Mouse (Mus musculus) naive thymus-derived CD4-positive, alpha-beta T cell, adult 2 months (primary cell): ENCODE results near the gene Proca1.
"Not testable (repeated sequence)": the region's sequence is repeated elsewhere in the genome, so short reads cannot be mapped to it uniquely, and the experiment has no call there.

Experiments
- DNase-seq: peaks from one replicate; pipeline ENCODE4 v3.0.0-alpha.2; 2011; ENCODE audit warnings: low read depth

Proca1 gene

DNA sequence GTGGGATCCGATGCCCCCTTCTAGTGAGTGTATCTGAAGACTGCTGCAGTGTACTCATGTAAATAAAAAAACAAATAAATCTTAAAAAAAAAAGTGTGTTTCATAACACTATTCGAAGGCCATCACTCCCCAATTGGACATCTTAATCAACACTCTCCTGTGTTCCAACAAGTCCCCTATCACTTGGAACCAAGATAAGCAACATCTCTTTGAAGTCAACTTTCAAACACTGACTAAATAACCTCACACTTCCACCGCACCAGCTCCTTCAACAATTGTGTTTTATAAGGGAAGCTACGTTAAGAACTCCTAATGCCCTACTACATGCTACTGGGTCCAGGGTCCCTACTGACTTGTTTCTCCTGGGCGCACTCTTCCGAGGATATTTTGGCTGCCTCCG lies 10.7 kb upstream of the Proca1 start:
- no peak for DNase-seq

DNA sequence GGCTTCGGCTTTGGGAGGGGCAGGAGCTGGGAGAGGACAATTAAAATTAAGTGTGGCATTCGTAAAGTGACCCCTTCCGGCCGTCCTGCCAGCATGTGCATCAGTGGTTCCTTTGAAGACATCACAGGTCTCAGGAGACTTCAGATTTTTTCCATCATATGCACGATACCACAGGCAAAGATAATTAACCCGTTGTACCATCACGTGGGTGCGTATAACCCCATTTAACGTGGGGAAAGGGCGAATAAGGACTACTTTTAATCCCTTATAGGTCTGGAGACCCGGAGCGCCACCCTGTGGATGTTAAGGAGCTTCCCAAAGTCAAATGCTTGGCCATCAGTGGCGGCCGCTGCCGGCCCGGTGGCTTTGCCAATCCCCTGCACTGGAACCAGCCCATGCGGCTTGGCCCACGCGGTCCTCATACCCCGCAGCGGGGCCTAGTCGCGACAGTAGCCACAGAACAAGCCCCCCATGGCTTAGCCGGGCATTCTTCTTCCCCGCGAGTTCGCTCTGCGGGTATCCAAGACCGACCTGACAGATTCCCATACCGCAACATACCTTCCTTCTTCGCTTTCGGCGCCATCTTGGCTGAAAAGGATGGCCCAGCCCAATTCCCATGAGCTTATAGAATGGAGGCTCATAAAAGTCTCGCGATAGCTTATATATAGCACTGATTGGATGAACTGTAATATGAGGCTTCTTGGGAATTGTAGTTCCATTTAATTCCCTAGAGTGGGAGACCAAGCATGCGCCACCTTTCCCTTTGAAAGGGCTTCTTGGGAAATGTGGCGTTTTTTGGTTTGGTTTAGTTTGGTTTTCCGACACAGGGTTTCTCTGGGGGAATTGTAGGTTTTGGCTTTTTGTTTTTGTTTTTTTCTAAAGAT lies 10.0 kb upstream of the Proca1 start, which contains the start of gene Rpl23a:
Gene Rpl23a, minus strand, starts transcription at position 624 of the 884 bp plus-strand sequence.
- DNase-seq = peak; percentile 89

DNA sequence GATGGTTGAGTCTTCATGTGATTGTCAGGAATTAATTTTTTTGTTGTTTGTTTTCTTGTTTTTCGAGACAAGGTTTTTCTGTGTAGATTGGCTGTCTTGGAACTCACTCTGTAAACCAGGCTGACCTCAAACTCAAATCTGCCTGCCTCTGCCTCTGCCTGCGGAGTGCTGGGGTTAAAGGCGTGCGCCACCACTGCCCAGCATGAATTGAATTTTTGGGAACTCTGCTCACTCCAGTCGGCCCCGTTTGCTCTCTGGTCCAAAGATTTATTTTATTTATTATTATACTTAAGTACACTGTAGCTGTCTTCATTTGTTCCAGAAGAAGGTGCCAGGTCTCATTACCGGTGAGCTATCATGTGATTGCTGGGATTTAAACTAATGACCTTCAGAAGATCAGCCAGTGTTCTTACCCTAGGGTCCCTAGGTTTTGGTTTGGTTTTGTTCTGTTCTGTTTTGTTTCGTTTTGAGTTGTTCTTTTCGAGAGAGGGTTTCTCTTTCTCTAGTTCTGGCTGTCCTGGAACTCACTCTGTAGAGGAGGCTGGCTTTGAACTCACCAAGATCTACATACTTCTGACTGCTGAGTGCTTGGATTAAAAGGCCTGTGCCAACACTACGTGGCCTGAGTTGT lies 9.2 kb upstream of the Proca1 start:
- no peak for DNase-seq

DNA sequence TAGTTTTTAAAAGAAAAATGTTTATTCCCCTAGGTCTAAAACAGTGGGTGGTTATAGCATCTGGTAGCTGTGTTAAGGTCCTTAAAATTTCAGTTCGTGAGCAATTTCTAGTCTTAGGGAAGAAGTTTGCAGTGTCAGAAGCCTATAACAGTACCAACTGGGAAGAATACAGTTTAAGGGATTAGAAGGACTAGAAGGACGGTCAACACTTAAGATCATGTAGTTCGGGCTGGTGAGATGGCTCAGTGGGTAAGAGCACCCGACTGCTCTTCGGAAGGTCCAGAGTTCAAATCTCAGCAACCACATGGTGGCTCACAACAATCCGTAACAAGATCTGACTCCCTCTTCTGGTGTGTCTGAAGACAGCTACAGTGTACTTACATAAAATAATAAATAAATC lies 8.5 kb upstream of the Proca1 start:
- DNase-seq = not testable (repeated sequence)

DNA sequence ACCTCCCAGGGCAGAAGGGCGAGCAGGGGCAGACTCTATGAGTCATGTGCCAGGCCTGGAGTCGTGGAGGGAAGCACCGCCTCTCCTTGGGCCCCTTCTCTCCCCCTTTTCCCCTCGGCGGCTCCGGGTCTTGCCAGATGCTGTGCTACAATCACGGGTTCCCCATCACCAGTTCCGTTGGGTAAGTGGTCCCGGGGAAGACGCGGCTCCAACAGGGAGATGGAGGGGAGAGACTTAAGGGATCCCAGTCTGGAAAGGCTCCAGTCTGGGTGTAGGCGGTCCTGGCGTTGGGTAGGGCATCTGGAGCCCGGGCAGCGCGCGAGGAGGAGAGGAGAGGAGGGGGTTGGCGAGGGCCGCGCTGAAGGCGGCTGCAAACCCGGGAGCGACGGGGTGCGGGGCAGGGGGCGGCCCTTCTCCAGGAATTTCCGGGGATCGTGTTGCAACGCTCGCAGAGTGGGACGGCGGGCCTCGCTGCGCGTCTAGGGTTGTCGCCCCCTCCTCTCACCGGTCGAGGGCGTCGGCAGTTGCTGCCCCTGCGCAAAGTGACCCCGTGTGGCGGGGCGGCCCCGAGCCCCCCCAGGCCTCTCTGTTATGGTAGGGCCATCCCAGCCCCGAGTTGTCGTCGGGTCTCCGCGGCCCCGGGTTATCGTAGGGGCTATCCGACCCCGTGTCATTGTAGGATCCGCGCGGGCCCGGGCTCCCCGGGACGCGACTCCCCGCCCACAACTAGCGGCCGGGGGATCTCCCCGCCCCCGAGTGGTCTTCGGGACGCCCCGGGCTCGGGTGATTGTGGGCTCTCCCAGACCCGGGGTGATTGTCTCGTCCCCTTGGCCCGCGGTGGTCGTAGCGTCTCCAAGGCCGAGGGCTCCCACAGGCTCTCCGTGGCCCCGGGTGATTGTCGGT lies 4.6 kb upstream of the Proca1 start, which contains the start of gene Rab34:
Gene Rab34, plus strand, starts transcription at position 100 of the 903 bp plus-strand sequence.
- no peak for DNase-seq

DNA sequence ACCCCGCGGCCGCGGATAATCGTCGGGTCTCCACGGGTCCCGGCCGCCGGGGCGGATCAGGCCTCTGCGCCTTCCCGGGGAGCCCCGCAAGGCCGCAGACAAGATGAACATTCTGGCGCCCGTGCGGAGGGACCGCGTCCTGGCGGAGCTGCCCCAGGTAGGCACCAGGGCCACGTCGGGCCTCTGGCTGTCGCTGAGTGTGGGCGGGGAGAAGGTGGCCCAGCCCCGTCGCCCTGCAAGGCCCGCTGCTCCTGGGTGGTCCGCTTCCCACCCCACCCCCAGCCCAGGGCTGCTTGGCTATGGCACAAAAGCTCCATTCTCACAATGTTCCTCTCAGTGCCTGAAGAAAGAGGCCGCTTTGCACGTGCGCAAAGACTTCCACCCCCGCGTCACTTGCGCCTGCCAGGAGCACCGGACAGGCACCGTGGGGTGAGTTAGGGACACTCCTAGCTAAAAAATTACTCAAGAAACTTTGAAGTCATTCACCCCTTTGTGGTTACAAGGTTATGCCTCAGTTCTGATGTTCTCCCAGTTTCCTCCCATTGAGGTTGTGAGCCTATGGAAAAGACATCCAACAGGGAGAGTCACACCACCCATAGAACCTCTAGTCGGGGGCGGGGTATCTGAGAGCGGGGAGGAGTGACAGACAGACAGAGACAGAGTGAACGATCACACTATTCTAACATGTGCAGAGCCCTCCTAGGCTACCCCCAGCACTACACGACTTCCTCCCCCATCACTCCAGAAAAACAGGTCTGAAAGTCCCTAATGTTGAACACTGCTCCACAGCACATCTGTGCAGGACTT lies 3.8 kb upstream of the Proca1 start:
- peak; percentile 50 for DNase-seq

DNA sequence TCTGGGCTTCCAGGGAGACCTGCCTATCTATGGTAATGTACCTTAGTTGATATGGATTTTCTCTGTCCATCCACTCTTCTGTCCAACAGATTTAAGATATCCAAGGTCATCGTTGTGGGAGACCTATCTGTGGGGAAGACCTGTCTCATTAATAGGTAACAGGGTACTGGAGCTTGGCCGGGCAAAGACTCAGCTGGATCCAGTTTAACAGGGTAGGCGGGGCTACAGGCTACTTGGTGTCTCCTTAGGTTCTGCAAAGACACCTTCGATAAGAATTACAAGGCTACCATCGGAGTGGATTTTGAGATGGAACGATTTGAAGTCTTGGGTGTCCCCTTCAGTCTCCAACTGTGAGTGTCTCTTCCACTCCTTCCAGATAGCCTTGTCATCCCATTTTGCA lies 3.2 kb upstream of the Proca1 start:
- no peak for DNase-seq

DNA sequence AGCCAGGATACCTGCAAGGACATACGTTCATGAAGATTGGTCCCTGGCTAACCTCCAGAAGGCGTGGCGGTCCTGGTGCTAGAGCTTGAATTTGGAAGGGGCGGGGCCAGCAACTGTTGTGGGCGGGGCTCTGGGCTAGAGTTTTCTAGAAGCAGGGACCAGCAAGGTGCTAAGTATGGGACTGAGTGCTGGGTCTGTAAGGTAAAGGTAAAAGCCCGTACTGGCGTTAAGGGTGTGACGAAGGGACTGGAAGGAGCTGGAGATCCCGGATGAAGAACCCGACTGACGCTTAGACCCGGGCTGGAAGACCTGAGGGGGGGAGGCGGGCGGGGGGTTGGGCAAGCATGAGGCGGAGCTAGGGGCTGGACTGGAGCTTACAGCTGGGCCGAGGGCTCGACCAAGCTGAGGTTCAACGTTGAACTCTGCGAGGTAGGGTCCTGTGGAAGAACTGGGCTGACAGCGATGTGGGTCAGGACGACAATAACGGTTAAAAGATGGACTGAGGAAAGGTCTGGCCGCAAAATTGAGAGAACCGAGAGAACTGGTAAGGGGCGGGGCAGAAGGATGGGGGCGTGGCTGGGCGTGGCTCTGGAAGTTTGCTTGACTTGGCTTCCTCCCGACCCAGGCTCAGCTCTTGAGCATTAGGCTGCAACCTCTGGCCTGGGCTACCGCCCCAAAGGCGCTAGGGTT lies 1.4 kb downstream of the Proca1 start:
- DNase-seq = peak; percentile 72

DNA sequence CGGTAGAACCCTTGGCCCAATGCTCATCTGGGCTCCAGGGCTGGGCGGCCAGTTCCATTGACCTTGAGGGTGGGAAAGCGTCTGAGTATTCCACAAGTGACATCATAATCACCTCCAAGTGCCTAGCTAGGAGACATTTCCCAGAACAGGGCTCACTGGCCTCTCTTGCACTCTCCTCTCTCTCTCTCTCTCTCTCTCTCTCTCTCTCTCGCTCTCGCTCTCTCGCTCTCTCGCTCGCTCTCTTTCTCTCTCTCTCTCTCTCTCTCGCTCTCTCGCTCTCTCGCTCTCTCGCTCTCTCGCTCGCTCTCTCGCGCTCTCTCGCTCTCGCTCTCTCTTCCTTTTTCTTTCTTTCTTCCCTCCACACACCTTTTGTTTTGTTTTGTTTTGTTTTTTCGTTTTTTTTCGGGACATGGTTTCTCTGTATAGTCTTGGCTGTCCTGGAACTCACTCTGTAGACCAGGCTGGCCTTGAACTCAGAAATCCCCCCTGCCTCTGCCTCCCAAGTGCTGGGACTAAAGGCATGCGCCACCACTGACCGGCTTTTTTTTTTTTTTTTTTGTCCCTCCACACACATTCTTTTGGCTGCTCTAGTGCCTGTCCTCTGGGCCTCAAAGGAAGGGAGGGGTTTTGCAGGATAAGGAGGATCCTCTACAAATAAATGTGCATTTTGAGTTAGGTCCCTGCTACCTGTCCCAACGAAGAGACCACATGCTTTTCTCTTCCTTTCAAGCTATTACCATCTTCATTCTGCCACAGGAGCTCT lies 2.1 kb downstream of the Proca1 start:
- DNase-seq = no peak

DNA sequence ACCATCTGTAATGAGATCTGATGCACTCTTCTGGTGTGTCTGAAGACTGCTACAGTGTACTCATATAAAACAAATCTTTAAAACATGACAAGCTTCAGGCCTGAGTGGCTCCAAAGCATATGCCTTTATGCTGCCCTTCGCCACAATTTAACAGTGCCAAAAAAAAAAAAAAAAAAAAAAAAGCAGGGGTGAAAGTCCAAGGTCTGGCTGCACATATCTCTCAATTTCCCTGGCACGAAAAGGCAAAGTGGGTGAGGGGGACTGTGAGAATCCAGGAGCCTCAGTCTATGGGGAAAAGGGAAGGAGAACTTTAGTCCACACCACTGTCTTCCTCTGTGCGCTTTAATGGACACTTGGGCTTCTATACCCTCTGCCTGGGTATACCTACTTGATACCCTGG lies 9.2 kb downstream of the Proca1 start:
- no peak for DNase-seq

DNA sequence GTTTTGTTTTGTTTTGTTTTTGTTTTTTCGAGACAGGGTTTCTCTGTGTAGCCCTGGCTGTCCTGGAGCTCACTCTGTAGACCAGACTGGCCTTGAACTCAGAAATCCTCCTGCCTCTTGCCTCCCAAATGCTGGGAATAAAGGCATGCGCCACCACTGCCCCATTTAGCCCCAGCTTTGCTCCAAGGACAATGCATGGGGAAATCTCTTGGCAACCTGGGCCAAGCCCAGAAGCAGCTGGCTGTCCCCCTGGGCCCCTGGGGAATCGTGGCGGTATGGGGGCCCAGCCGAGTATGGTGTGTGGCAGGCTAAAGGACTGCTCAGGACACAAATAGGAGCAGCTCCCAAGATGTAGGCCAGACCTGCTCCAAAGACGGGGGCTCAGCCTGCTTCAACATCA lies 11.1 kb downstream of the Proca1 start:
- no peak for DNase-seq

DNA sequence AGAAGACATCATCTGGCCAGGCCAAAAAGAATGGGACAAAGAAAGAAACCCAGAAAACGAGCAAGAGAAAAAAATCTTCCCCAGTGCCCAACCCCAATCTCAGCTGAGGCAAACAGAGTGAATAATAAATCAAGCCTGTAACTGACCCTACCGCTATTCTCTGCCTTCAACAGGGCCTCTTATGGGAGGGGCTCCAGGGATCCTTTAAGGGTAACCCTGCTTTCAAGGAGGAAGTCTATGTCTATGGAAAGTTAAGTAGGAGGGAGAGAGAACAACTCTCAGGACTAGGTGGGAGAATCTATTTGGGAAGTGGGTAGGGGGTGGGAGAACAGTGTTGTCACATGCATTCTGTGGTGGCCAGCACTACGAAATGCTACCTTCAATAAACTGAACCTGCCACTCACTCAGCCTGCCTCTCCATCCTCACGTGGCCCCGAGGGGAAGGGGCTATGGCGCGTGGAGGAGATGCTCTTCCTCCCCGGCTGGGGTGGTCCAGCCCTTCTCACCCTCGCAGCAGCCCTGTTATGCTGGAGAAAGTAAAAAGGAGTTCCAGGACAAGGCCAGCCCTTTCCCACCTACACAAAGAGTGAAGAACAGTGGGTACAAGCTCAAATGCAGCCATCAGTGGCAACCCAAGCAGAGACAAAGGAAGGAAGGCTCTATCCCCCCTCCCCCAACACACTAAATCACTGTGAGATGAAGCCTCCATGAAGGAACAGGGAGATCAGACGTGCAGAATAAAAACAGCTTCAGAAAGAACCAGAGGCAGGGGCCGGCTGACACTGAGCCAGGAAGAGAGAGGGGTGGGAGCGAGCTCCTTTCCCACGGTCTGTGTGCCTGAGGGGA lies 12.4 kb downstream of the Proca1 start:
- no peak for DNase-seq

DNA sequence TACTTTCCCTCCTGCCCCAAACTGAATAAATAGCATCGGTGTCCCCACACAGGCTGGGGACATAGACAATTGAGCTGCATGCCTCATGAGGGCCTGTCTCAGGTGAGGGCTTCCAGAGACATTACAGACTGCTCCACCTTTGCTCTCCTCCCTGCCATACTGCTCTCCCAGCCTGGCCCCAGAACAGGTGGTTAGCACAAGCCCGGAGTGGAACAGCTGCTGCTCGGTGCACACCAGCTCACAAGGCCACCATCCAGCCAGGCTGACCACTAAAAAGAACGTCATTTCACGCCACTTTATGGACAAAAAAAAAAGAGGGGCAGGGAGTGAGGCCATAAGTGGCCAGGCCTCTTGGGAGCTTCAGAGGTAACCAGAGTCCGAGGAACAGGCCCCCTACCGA lies 14.0 kb downstream of the Proca1 start:
- no peak for DNase-seq

DNA sequence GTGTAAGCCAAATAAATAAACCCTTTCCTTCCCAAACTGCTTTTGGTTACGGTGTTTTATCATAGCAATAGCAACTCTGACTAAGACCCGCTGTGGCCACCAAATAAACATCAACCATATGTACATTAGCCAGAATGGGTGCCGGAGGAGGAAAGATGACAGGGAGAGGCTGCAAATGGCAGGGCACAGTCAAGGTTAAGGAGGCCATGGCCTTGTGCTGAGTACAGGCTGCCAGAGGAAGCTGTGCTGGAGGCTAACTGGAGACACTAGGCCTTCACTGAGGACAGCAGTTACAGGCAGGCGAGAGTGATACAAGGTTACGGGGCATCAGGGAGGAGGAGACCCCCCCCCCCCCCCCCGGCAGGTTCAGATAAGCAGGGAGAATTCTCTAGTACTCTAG lies 16.7 kb downstream of the Proca1 start:
- DNase-seq = no peak

DNA sequence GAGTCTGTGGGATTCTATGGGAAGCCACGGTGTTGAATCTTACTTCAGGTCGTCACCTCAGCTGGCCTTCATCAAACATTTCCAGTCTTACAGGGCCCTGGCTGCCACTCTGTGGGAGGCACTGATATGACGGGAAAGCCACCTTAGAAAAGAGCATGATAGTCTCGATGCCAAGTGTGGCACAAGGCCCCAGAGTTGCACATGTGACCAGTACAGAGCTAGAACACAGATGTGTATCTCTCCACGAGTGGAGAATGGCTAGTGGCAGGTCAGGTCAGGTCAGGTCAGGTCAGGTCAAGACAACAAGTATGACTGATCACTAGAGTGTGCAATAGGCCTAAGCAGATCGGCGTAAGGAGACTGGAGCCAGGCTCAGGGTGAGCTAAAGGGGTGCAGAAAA lies 17.4 kb downstream of the Proca1 start:
- DNase-seq = no peak

DNA sequence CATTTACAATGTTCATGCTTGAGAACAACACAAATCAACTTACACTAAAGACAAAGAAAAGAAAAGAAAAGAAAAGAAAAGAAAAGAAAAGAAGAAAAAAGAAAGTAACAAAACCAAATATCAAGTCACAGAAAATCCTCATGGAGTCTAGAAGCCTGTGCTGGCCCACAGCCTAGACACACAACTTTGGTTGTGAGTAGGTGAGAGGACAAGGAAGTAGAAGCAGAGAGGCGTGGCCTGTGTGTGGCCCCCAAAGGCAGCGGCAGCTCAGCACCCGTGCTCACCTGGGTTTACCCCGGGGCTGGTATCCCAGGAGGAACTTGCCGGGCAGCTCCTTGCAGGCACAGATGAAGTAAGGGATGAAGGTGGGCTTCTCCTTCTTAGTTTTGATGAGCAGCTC lies 18.3 kb downstream of the Proca1 start:
- DNase-seq = no peak

DNA sequence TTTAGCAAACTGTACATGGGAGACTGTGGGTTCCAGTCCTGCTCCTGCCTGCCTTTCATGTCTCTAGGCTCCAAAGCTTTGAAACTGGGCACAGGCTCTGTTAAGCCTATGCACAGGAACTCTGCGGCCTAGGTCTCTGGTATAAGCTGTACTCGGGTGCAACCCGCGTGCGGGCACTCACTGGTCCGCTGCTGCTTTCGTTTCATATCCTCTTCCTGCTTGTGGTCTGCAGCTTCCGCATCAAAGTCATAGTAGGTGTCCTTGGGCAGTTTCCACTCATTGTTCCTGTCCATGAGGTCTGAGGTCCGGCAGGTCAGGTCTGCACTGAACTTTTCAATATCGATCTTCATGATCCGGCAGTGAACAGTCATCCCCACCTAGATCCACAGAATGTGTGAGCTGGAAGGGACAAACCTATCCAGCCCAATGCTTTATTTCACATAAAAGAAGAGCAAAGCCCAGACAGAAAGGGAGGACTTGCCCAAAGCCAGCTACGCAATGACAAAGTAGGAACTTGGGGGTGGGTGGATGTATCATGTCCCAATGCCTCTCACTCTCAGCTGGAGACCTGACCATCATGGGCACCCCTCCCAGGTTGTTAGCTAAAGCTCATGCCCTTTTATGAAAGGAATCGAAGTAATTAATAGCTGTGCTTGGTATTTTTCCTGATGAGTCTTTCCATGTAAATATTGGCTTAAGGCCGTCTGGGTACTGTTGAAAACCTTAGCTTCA lies 20.1 kb downstream of the Proca1 start:
- DNase-seq = no peak

DNA sequence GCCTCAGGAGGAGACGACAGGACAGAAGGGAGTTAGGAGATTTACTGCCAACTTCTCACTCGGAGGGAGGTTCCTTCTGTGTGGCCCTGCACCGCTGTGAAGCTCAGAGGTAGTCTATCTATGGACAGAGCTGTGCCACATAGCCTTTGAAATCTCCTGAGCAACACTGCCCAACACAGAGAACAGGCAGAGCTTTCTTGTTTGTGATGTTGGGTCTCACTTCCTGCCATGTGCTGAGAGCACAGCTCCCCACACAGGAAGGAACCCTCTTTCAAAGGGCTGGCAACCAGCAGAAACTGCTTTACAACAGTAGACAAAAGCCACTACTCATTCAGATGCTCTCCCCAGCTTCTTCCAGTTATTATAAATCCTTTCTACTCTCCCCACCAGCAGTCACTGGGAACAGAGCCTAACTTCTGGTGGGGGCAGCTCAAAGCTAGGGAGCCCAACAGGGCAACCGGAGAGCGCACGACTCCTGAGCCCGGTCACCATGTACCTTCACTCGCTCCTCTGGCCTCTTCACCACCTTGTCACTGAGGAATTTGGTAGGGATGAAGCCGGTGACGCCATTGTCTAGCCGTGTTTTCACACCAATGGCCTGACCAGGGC lies 22.6 kb downstream of the Proca1 start:
- peak; percentile 73 for DNase-seq
